Mouse (Mus musculus): Measurements from ENCODE around the gene Slc22a8. TPM values are rescaled to one million over a fixed set of nuclear protein-coding genes. Genes with fewer than 3 reads are reported as not detected.

Slc22a8 gene
- polyA plus RNA-seq, 1 experiment from 2014 or later = 0.07 TPM

DNA sequence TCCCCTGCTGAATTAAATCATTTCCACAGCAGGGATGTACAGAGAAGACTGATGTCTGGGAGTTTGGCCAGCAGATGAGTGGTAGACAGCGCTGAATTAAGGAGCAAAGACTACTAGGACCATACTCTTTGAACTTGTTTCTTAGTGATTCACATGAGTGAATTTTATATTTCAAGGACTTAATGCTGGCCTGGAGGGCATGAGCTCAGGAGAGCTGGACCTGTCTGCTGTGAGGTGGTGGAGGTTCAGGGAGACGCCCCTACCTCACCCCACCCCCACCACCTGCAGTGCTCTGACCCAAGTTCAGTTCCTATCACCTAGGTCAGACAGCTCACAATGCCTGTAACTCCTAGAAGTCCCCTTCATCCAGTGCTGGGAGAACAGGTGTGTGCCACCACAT, 55.3 kb downstream of the Slc22a8 start:
- H3K27me3 ChIP-seq (ENCODE audit: low read depth, poor library complexity, severe bottlenecking) = no peaks in the 10 kb centered on the region
- H3K4me3 ChIP-seq = no peak overlapping the region
- no peak for DNase-seq (ENCODE audit: low spot score)
- no peak overlapping the region for H3K27ac ChIP-seq (replicated peaks)
- H3K9me3 ChIP-seq (replicated peaks) = no peaks in the 10 kb centered on the region
- no peaks in the 10 kb centered on the region for H3K4me1 ChIP-seq
- H3K36me3 ChIP-seq = no peaks in the 10 kb centered on the region
- WGBS = 72% methylated on average over 2 of the region's 2 CpGs

DNA sequence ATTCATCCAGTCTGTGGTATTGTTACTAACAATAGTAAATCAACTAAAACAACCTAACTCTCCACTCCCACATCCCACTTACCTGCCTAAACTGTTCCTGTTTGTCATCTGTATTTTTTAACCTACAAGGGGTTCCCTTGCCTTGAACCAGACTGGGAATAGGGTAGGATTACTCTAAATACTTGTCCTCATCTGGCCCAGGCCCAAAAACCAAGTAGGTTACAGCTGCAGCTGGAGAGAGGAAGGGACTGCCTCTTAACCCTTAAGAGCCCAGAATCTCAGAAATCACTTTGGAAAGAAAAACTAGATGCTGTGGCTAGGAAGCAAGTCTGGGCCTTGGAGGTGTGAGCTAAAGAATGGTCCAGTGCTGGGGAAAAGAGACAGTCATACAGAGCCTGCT, 64.8 kb downstream of the Slc22a8 start:
- H3K9me3 ChIP-seq (replicated peaks) = no peaks in the 10 kb centered on the region
- no peaks in the 10 kb centered on the region for H3K36me3 ChIP-seq
- no peak overlapping the region for H3K27ac ChIP-seq (replicated peaks)
- DNase-seq (ENCODE audit: low spot score) = no peak
- H3K4me3 ChIP-seq = no peak overlapping the region
- peaks cover 9% of the 10 kb centered on the region for H3K27me3 ChIP-seq (ENCODE audit: low read depth, poor library complexity, severe bottlenecking)
- peaks cover 5% of the 10 kb centered on the region for H3K4me1 ChIP-seq

DNA sequence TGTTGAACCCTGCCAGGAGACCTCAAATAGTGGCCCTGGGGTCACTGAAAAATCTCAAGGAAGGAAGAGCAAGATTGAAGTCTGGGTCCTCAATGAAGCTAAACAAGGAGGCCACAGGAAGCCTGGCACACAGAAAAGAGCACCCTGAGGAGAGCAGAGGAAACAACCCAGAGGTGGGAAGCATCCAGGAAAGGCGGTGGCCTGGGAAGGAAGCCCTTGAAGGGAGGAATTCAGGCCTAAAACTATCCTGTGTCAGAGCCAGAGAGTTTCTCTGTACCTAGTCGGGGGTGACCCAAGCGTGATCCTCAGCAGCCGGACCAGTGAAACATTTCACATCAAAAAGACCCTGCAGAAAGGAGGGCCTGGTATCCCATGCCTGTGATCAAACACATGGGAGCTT, 65.3 kb downstream of the Slc22a8 start:
- no peak for DNase-seq (ENCODE audit: low spot score)
- H3K36me3 ChIP-seq = no peaks in the 10 kb centered on the region
- no peak overlapping the region for H3K27ac ChIP-seq (replicated peaks)
- H3K4me1 ChIP-seq = peaks cover 5% of the 10 kb centered on the region
- H3K4me3 ChIP-seq = no peak overlapping the region
- peaks cover 14% of the 10 kb centered on the region for H3K27me3 ChIP-seq (ENCODE audit: low read depth, poor library complexity, severe bottlenecking)
- H3K9me3 ChIP-seq (replicated peaks) = no peaks in the 10 kb centered on the region
- 74% methylated on average over 4 of the region's 4 CpGs for WGBS

Other genes with a start within 250 kb of the Slc22a8 start
- not detected in 2 replicates for gene Slc22a30, start 186.1 kb upstream of the Slc22a8 start, polyA plus RNA-seq (2016; fragmentation: Nextera tagmentation; extraction: Ambion mirVana)
- 0.06 and 0.47 TPM in 2 replicates for gene Slc22a6, start 26.8 kb downstream of the Slc22a8 start, polyA plus RNA-seq (2016; fragmentation: Nextera tagmentation; extraction: Ambion mirVana)
- gene Chrm1, start 72.5 kb downstream of the Slc22a8 start, polyA plus RNA-seq (2016; fragmentation: Nextera tagmentation; extraction: Ambion mirVana) = not detected in 2 replicates
- gene Slc3a2, start 132.1 kb downstream of the Slc22a8 start, polyA plus RNA-seq (2016; fragmentation: Nextera tagmentation; extraction: Ambion mirVana) = 139 and 144 TPM in 2 replicates
- 105 and 121 TPM in 2 replicates for gene Wdr74, start 144.6 kb downstream of the Slc22a8 start, polyA plus RNA-seq (2016; fragmentation: Nextera tagmentation; extraction: Ambion mirVana)
- gene 1700092M07Rik, start 149.5 kb downstream of the Slc22a8 start, polyA plus RNA-seq (2016; fragmentation: Nextera tagmentation; extraction: Ambion mirVana) = 3.2 and 3.3 TPM in 2 replicates
- 94.9 and 103 TPM in 2 replicates for gene Stx5a, start 150.2 kb downstream of the Slc22a8 start, polyA plus RNA-seq (2016; fragmentation: Nextera tagmentation; extraction: Ambion mirVana)
- gene Nxf1, start 165.8 kb downstream of the Slc22a8 start, polyA plus RNA-seq (2016; fragmentation: Nextera tagmentation; extraction: Ambion mirVana) = 253 and 282 TPM in 2 replicates
- 189 and 205 TPM in 2 replicates for gene Tmem223, start 179.7 kb downstream of the Slc22a8 start, polyA plus RNA-seq (2016; fragmentation: Nextera tagmentation; extraction: Ambion mirVana)
- 50.0 and 55.2 TPM in 2 replicates for gene Tmem179b, start 183.2 kb downstream of the Slc22a8 start, polyA plus RNA-seq (2016; fragmentation: Nextera tagmentation; extraction: Ambion mirVana)
- 47.5 and 47.6 TPM in 2 replicates for gene Taf6l, start 195.2 kb downstream of the Slc22a8 start, polyA plus RNA-seq (2016; fragmentation: Nextera tagmentation; extraction: Ambion mirVana)
- 169 and 176 TPM in 2 replicates for gene Polr2g, start 207.3 kb downstream of the Slc22a8 start, polyA plus RNA-seq (2016; fragmentation: Nextera tagmentation; extraction: Ambion mirVana)
- 7.5 and 7.8 TPM in 2 replicates for gene Zbtb3, start 211.3 kb downstream of the Slc22a8 start, polyA plus RNA-seq (2016; fragmentation: Nextera tagmentation; extraction: Ambion mirVana)
- gene Ttc9c, start 228.1 kb downstream of the Slc22a8 start, polyA plus RNA-seq (2016; fragmentation: Nextera tagmentation; extraction: Ambion mirVana) = 69.0 and 74.5 TPM in 2 replicates
- gene Hnrnpul2, start 228.8 kb downstream of the Slc22a8 start, polyA plus RNA-seq (2016; fragmentation: Nextera tagmentation; extraction: Ambion mirVana) = 4.3 and 4.4 TPM in 2 replicates
- gene AC129217.1, start 238.5 kb downstream of the Slc22a8 start, polyA plus RNA-seq (2016; fragmentation: Nextera tagmentation; extraction: Ambion mirVana) = not detected in 2 replicates
- 55.2 and 63.4 TPM in 2 replicates for gene Bscl2, start 246.2 kb downstream of the Slc22a8 start, polyA plus RNA-seq (2016; fragmentation: Nextera tagmentation; extraction: Ambion mirVana)
- gene Gng3, start 247.9 kb downstream of the Slc22a8 start, polyA plus RNA-seq (2016; fragmentation: Nextera tagmentation; extraction: Ambion mirVana) = 60.0 and 104 TPM in 2 replicates

Measured in midbrain, embryonic 10.5 days (tissue).